Mouse (Mus musculus) hindbrain, embryonic 14.5 days (tissue): ENCODE measurements around the gene Phactr4. TPM values are rescaled to one million over a fixed set of nuclear protein-coding genes. Genes with fewer than 3 reads are reported as not detected.
A peak's percentile ranks its signal among the peaks of the same experiment; 100 is the strongest.

Experiments used
- ATAC-seq: fragments of 200-750 bp; cut with Nextera tagmentation; 2 replicates; pipeline ENCODE4 v1.8.0; 2017; ENCODE audit warnings: moderate number of reproducible peaks, mild to moderate bottlenecking, moderate TSS enrichment, moderate library complexity; ENCODE audit not compliant: low FRiP score
- DNase-seq: peaks from one replicate; pipeline ENCODE4 v3.0.0-alpha.2; 2015; ENCODE audit warnings: low spot score
- H3K27ac ChIP-seq: fragments of 300-500 bp; sonication (generic); 2 replicates; pipeline ENCODE4 v1.5.1; 2014; ENCODE audit warnings: mild to moderate bottlenecking, moderate library complexity
- H3K27me3 ChIP-seq: fragments of 300-500 bp; sonication (generic); 2 replicates; pipeline ENCODE4 v1.6.1; 2014; ENCODE audit warnings: mild to moderate bottlenecking, low read length, mixed read lengths; ENCODE audit not compliant: control insufficient read depth, insufficient read depth
- H3K36me3 ChIP-seq: fragments of 300-500 bp; sonication (generic); replicated peaks from 2 replicates; pipeline ENCODE4 v1.6.1; 2014; ENCODE audit not compliant: control insufficient read depth, insufficient read depth
- H3K4me1 ChIP-seq: fragments of 300-500 bp; sonication (generic); replicated peaks from 2 replicates; pipeline ENCODE4 v1.6.1; 2014; ENCODE audit warnings: antibody characterized with exemption, low read length, mixed read lengths; ENCODE audit not compliant: control insufficient read depth, insufficient read depth
- H3K4me2 ChIP-seq: fragments of 300-500 bp; sonication (generic); replicated peaks from 2 replicates; pipeline ENCODE4 v1.6.1; 2014; ENCODE audit warnings: mild to moderate bottlenecking, moderate library complexity
- H3K4me3 ChIP-seq: fragments of 300-500 bp; sonication (generic); replicated peaks from 2 replicates; pipeline ENCODE4 v1.5.1; 2014; ENCODE audit warnings: mild to moderate bottlenecking, low read length
- H3K9ac ChIP-seq: fragments of 300-500 bp; sonication (generic); 2 replicates; pipeline ENCODE4 v1.6.1; 2014
- H3K9me3 ChIP-seq: fragments of 300-500 bp; sonication (generic); 2 replicates; pipeline ENCODE4 v1.6.1; 2016; ENCODE audit warnings: low read length; ENCODE audit not compliant: control insufficient read depth
- WGBS: fragments of 180-500 bp; shearing (Covaris S2); extraction: QIAGEN DNeasy Blood & Tissue Kit; methylation state at CpG from one replicate; pipeline ENCODE4 v1.1.7; 2014; 5-methylcytosine and 5-hydroxymethylcytosine counted together
- microRNA-seq: library from miRNA; unstranded; fragments of <30 nt; microRNA quantifications from one replicate; pipeline ENCODE4, GENCODE M21; 2016
- polyA plus RNA-seq: library from polyadenylated mRNA; unstranded; fragments of >200 nt; fragmentation: Nextera tagmentation; extraction: Ambion mirVana; gene quantifications from 2 replicates; pipeline ENCODE4 v1.2.1, GENCODE M21; 2014

Gene Phactr4
- polyA plus RNA-seq, 1 experiment from 2014 or later, result 9.2 TPM

GRCm38 (mm10) chr4:132309849-132310472, 112.3 kb downstream of the Phactr4 start:
- Histone ChIP-seq H3K27me3 (no peaks in the 10 kb centered on the region), H3K4me3 (peak overlapping the region; percentile 74), H3K4me2 (peak overlapping the region; percentile 82), H3K9me3 (no peaks in the 10 kb centered on the region), H3K4me1 (peaks cover 12% of the 10 kb centered on the region), H3K36me3 (peaks cover 50% of the 10 kb centered on the region), H3K27ac (peak overlapping the region; percentile 97; the same call in 1 of the 2 replicates), H3K9ac (peak overlapping the region; percentile 88)
- DNase-seq (no peak), ATAC-seq (no peak)
- WGBS, result 33% methylated on average over 10 of the region's 10 CpGs

DNA sequence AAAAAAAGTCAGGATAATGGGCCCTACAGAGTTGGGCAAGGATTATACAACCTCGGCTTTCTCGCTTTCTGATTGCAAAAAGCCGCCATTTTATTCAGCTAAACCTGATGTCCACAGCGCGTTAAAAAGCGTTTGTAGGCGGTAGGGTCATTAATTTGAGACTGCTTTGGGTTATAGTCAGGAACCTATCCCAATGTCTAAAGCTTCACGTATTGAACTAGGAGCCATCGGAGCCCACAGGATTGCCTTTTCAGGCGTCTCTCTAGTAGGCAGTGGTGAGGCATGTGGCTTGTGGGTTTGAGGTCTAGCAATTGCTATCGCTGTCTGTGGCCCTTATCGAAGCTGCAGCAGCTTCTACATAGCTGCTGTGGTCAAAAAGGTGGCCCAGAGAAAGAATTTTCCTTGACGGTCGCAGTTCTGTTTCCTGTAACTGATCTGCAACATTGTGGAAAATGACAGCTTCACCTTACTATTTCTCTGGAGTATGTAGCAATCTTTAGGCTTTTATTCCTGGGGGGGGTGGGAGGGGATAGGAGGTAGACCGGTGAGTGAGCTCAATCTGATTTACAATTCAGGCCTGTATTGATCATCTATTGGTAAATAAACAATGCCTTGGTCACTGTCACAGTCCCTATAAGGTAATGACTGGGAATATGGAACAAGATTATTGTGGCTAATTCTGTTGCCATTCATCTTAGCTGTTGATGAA, 113.0 kb downstream of the Phactr4 start:
- H3K4me1 ChIP-seq, result peaks cover 12% of the 10 kb centered on the region
- DNase-seq (peak; percentile 60), ATAC-seq (no peak)
- no peaks in the 10 kb centered on the region for H3K9me3 ChIP-seq
- peak overlapping the region; percentile 82 for H3K4me2 ChIP-seq
- peak overlapping the region; percentile 88 for H3K9ac ChIP-seq
- peak overlapping the region; percentile 74 for H3K4me3 ChIP-seq
- H3K36me3 ChIP-seq, result peaks cover 48% of the 10 kb centered on the region
- H3K27me3 ChIP-seq, result no peaks in the 10 kb centered on the region
- 2% methylated on average over 15 of the region's 15 CpGs for WGBS
- H3K27ac ChIP-seq, result peak overlapping the region; percentile 97

GRCm38 (mm10) chr4:132308437-132309139, 113.7 kb downstream of the Phactr4 start:
- H3K27me3 ChIP-seq, result no peaks in the 10 kb centered on the region
- DNase-seq, result peak; percentile 93
- peaks cover 12% of the 10 kb centered on the region for H3K4me1 ChIP-seq
- H3K36me3 ChIP-seq, result peaks cover 41% of the 10 kb centered on the region
- peak overlapping the region; percentile 97 for H3K27ac ChIP-seq
- H3K4me2 ChIP-seq, result peak overlapping the region; percentile 82
- peak overlapping the region; percentile 74 for H3K4me3 ChIP-seq
- ATAC-seq, result peak; percentile 95
- WGBS, result 2% methylated on average over 41 of the region's 41 CpGs
- no peaks in the 10 kb centered on the region for H3K9me3 ChIP-seq
- H3K9ac ChIP-seq, result peak overlapping the region; percentile 88

DNA sequence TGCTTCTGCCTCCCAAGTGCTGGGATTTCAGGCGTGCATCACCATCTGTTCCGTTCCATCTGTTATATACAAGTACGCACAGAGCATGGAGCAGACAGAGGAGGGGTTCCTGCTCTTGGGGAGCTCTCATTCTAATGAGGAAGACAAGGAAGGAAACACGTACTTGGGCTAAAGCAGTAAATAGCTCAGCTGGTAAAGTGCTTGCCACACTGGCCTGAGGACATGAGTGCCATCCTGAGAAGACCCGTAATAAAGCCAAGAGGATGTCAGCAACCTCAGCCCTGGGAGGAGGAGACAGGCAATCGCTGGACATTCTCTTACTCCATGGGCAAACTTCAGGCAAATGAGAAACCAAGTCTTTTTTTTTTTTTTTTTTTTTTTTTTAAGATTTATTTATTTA, 116.3 kb downstream of the Phactr4 start:
- Histone ChIP-seq H3K4me3 (no peak overlapping the region), H3K4me1 (peaks cover 19% of the 10 kb centered on the region), H3K27me3 (no peaks in the 10 kb centered on the region), H3K27ac (no peak overlapping the region), H3K4me2 (no peak overlapping the region), H3K36me3 (peaks cover 15% of the 10 kb centered on the region), H3K9ac (no peak overlapping the region), H3K9me3 (no peaks in the 10 kb centered on the region)
- ATAC-seq (no peak), DNase-seq (no peak)
- 76% methylated on average over 6 of the region's 6 CpGs for WGBS

Small RNAs within 50 kb of the gene (microRNA-seq; reads per million reads assigned to microRNA genes)
- not detected for gene Gm25707

Other genes starting within 250 kb of the Phactr4 start
- gene Ythdf2, start 210.2 kb downstream of the Phactr4 start, polyA plus RNA-seq, result 119 and 122 TPM in 2 replicates
- gene Gmeb1, start 160.9 kb downstream of the Phactr4 start, polyA plus RNA-seq, result 34.7 and 36.7 TPM in 2 replicates
- gene Taf12, start 148.1 kb downstream of the Phactr4 start, polyA plus RNA-seq, result 38.0 and 40.8 TPM in 2 replicates
- 0.95 and 1.5 TPM in 2 replicates for gene Rab42, start 119.1 kb downstream of the Phactr4 start, polyA plus RNA-seq
- gene Trnau1ap, start 93.0 kb downstream of the Phactr4 start, polyA plus RNA-seq, result 66.8 and 73.1 TPM in 2 replicates
- gene Rcc1, start 68.9 kb downstream of the Phactr4 start, polyA plus RNA-seq, result 20.0 and 22.4 TPM in 2 replicates
- gene Med18, start 41.4 kb upstream of the Phactr4 start, polyA plus RNA-seq, result 8.5 and 10.7 TPM in 2 replicates
- gene Sesn2, start 88.0 kb upstream of the Phactr4 start, polyA plus RNA-seq, result 6.7 and 7.1 TPM in 2 replicates
- gene Atpif1, start 111.2 kb upstream of the Phactr4 start, polyA plus RNA-seq, result 1,422 and 1,589 TPM in 2 replicates
- 126 and 136 TPM in 2 replicates for gene Dnajc8, start 113.1 kb upstream of the Phactr4 start, polyA plus RNA-seq
- gene Ptafr, start 141.6 kb upstream of the Phactr4 start, polyA plus RNA-seq, result 0.43 and 0.67 TPM in 2 replicates
- 10.5 and 11.4 TPM in 2 replicates for gene Eya3, start 216.5 kb upstream of the Phactr4 start, polyA plus RNA-seq